Mouse (Mus musculus): Measurements from ENCODE around the gene Zfp462. TPM values are rescaled to one million over a fixed set of nuclear protein-coding genes. Genes with fewer than 3 reads are reported as not detected.

Zfp462 gene
- total RNA-seq, 4 experiments from 2014 or later, result 43.7 to 73.9 (median 58.2) TPM

GRCm38 (mm10) chr4:55121126-55121525, 176.3 kb downstream of the Zfp462 start:
- peak; percentile 24 for DNase-seq

- no peak for DNase-seq
Measured at GRCm38 (mm10) chr4:55121952-55122351, 177.1 kb downstream of the Zfp462 start.

- DNase-seq, result no peak
Measured at GRCm38 (mm10) chr4:55124126-55124525, 179.3 kb downstream of the Zfp462 start.

DNA sequence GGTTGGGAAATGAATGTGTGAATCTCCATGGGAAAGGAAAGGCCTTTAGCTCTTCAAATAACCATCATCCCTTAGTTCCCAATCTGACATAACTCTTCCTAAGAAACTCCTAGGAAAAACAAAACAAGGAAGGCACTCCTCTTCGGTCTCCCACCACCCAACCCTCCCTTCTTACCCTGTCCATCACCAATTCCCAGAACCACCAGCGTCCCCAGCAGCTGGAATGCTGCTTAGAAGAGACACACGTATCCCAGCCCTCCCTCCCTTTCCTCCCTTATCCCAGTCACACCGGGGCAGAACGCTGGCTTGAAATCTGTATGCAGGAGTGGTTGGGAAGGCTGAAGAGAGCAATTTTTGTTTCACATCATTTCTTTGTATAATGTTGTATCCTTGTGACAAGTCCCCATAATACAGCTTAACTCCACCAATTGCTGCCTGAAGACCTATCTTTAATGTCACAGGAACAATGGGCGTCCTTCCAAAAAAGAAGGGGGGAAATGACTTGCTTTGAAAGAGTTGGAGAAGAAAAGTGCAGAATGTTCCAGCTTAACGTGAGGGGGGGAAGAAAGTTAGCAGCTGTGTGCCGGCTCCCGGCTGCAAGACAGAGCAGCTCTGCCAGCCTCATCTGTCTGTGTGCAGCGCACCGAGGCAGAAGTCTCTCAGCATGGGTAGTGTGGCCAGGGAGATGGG, 180.3 kb downstream of the Zfp462 start:
- DNase-seq, result no peak

DNA sequence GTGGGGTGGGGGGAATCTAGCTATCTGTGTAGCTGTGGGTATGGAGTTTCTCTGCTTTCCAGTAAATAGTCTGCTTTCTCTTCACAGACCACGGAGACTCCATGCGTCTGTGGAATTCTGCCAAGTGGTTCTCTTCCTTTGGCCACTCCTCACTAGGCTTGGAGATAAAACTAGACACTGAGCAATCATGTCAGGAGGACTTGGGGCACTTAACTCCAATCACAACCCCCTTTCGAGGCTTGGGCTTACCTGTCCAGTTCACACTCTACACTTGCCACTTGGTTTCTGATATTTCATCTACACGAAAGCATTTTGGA, 180.8 kb downstream of the Zfp462 start:
- no peak for DNase-seq

- no peak for DNase-seq
Measured at GRCm38 (mm10) chr4:55127228-55127901, 182.5 kb downstream of the Zfp462 start.

DNA sequence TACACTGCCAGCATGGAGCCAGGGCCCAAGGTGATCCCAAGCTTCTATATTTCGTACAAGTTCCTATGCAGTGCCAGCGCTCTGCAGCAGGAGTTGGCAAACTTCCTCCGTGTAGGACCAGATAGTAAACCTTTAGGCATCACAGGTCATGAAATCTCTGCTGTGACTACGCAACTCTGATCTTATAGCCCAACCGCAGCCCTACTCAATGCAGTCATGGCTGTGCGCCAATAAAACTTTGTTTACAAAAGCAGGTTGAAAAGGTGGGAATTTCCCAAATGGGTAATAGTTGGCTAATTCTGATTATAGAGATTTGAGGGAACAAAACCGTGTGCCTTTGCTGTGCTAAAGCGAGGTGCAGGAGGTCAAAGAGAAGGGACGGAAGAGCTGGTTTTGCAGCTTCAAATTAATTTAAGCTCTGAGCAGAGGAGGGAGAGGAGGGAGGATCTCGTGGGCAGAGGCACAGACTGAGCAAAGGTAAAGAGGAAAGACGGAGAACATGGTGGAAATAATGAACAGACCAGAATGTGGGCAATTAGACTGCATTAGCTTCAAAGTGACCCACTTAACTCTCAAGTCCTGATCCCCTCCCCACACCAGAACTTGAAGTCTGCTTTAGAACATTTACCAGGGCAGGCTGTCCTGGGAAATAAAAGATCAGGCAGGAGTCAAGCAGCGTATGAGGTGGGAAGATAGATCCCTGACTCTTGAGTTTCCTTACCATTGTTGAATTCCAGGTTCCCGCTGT, 183.4 kb downstream of the Zfp462 start:
- DNase-seq, result no peak

Data from adrenal gland, adult 8-10 months (tissue).